Mouse (Mus musculus): ENCODE data around the gene Zfp385b. TPM values are rescaled to one million over a fixed set of nuclear protein-coding genes. Genes with fewer than 3 reads are reported as not detected.
A peak's percentile ranks its signal among the peaks of the same experiment; 100 is the strongest.

Zfp385b gene
- polyA plus RNA-seq, 1 experiment from 2014 or later: 5.9 TPM

GRCm38 (mm10) chr2:77815775-77816412 is 3.5 kb downstream of the Zfp385b start:
- Histone ChIP-seq H3K4me3 (replicated peaks) (peak overlapping the region; percentile 57), H3K4me1 (peaks cover 10% of the 10 kb centered on the region), H3K4me2 (peak overlapping the region; percentile 99), H3K9me3 (no peaks in the 10 kb centered on the region), H3K9ac (peak overlapping the region; percentile 26; the same call in 1 of the 2 replicates), H3K27me3 (replicated peaks) (peaks cover 23% of the 10 kb centered on the region), H3K27ac (no peak overlapping the region), H3K36me3 (no peaks in the 10 kb centered on the region)
- WGBS: 3% methylated on average over 20 of the region's 20 CpGs
- no peak for ATAC-seq (ENCODE audit: insufficient read depth, low FRiP score, low read depth)

- no peak overlapping the region for H3K9ac ChIP-seq
- no peak for ATAC-seq (ENCODE audit: insufficient read depth, low FRiP score, low read depth)
- no peak overlapping the region for H3K27ac ChIP-seq
- peaks cover 10% of the 10 kb centered on the region for H3K4me1 ChIP-seq
- no peaks in the 10 kb centered on the region for H3K9me3 ChIP-seq
- H3K36me3 ChIP-seq: no peaks in the 10 kb centered on the region
- no peak overlapping the region for H3K4me2 ChIP-seq
- no peak overlapping the region for H3K4me3 ChIP-seq (replicated peaks)
- peaks cover 23% of the 10 kb centered on the region for H3K27me3 ChIP-seq (replicated peaks)
- WGBS: 79% methylated on average over 8 of the region's 8 CpGs
Measured at GRCm38 (mm10) chr2:77814896-77815295, 4.5 kb downstream of the Zfp385b start.

GRCm38 (mm10) chr2:77813029-77813428 is 6.4 kb downstream of the Zfp385b start:
- 46% methylated on average over 3 of the region's 3 CpGs for WGBS
- no peak overlapping the region for H3K4me2 ChIP-seq
- ATAC-seq (ENCODE audit: insufficient read depth, low FRiP score, low read depth): no peak
- H3K4me3 ChIP-seq (replicated peaks): no peak overlapping the region
- H3K9ac ChIP-seq: no peak overlapping the region
- peaks cover 10% of the 10 kb centered on the region for H3K4me1 ChIP-seq
- no peaks in the 10 kb centered on the region for H3K36me3 ChIP-seq
- H3K9me3 ChIP-seq: no peaks in the 10 kb centered on the region
- peaks cover 23% of the 10 kb centered on the region for H3K27me3 ChIP-seq (replicated peaks)
- H3K27ac ChIP-seq: no peak overlapping the region

GRCm38 (mm10) chr2:77810748-77811147 is 8.7 kb downstream of the Zfp385b start:
- no peaks in the 10 kb centered on the region for H3K9me3 ChIP-seq
- no peak overlapping the region for H3K4me3 ChIP-seq (replicated peaks)
- WGBS: 91% methylated on average over 5 of the region's 5 CpGs
- no peak overlapping the region for H3K4me2 ChIP-seq
- no peaks in the 10 kb centered on the region for H3K36me3 ChIP-seq
- ATAC-seq (ENCODE audit: insufficient read depth, low FRiP score, low read depth): no peak
- H3K27ac ChIP-seq: no peak overlapping the region
- H3K4me1 ChIP-seq: 0 out of 2 replicates have a peak, but pooled peaks cover under 1% of the 10 kb centered on the region
- no peak overlapping the region for H3K9ac ChIP-seq
- peaks cover 11% of the 10 kb centered on the region; the same call in 1 of the 2 replicates for H3K27me3 ChIP-seq (replicated peaks)

GRCm38 (mm10) chr2:77804781-77805180 is 14.7 kb downstream of the Zfp385b start:
- H3K27me3 ChIP-seq (replicated peaks): no peaks in the 10 kb centered on the region
- H3K9ac ChIP-seq: no peak overlapping the region
- no peak overlapping the region for H3K27ac ChIP-seq
- WGBS: 81% methylated on average over 7 of the region's 7 CpGs
- no peak overlapping the region for H3K4me3 ChIP-seq (replicated peaks)
- no peak for ATAC-seq (ENCODE audit: insufficient read depth, low FRiP score, low read depth)
- no peaks in the 10 kb centered on the region for H3K4me1 ChIP-seq
- H3K36me3 ChIP-seq: no peaks in the 10 kb centered on the region
- no peaks in the 10 kb centered on the region for H3K9me3 ChIP-seq
- no peak overlapping the region for H3K4me2 ChIP-seq

GRCm38 (mm10) chr2:77802291-77802690 is 17.1 kb downstream of the Zfp385b start:
- Histone ChIP-seq H3K27ac (no peak overlapping the region), H3K4me2 (no peak overlapping the region), H3K36me3 (no peaks in the 10 kb centered on the region), H3K4me1 (no peaks in the 10 kb centered on the region), H3K27me3 (replicated peaks) (no peaks in the 10 kb centered on the region), H3K9ac (no peak overlapping the region), H3K9me3 (no peaks in the 10 kb centered on the region), H3K4me3 (replicated peaks) (no peak overlapping the region)
- ATAC-seq (ENCODE audit: insufficient read depth, low FRiP score, low read depth): no peak
- 80% methylated on average over 3 of the region's 3 CpGs for WGBS

GRCm38 (mm10) chr2:77801430-77801829 is 18.0 kb downstream of the Zfp385b start:
- no peaks in the 10 kb centered on the region for H3K27me3 ChIP-seq (replicated peaks)
- WGBS: 86% methylated on average over 4 of the region's 4 CpGs
- H3K9me3 ChIP-seq: no peaks in the 10 kb centered on the region
- H3K36me3 ChIP-seq: no peaks in the 10 kb centered on the region
- no peaks in the 10 kb centered on the region for H3K4me1 ChIP-seq
- no peak overlapping the region for H3K27ac ChIP-seq
- no peak for ATAC-seq (ENCODE audit: insufficient read depth, low FRiP score, low read depth)
- no peak overlapping the region for H3K9ac ChIP-seq
- no peak overlapping the region for H3K4me2 ChIP-seq
- no peak overlapping the region for H3K4me3 ChIP-seq (replicated peaks)

- WGBS: 86% methylated on average over 5 of the region's 5 CpGs
Measured at GRCm38 (mm10) chr2:77801009-77801408, 18.4 kb downstream of the Zfp385b start.

GRCm38 (mm10) chr2:77797233-77797632 is 22.2 kb downstream of the Zfp385b start:
- Histone ChIP-seq H3K27me3 (replicated peaks) (no peaks in the 10 kb centered on the region), H3K9me3 (no peaks in the 10 kb centered on the region), H3K4me1 (no peaks in the 10 kb centered on the region), H3K36me3 (no peaks in the 10 kb centered on the region), H3K4me3 (replicated peaks) (no peak overlapping the region), H3K4me2 (no peak overlapping the region), H3K9ac (no peak overlapping the region), H3K27ac (no peak overlapping the region)
- no peak for ATAC-seq (ENCODE audit: insufficient read depth, low FRiP score, low read depth)
- 67% methylated on average over 5 of the region's 5 CpGs for WGBS

More at GRCm38 (mm10) chr2:77801009-77801408, 18.4 kb downstream of the Zfp385b start:
- no peak overlapping the region for H3K27ac ChIP-seq
- H3K4me3 ChIP-seq (replicated peaks): no peak overlapping the region
- H3K4me2 ChIP-seq: no peak overlapping the region
- no peak for ATAC-seq (ENCODE audit: insufficient read depth, low FRiP score, low read depth)
- H3K9ac ChIP-seq: no peak overlapping the region
- H3K4me1 ChIP-seq: no peaks in the 10 kb centered on the region
- H3K36me3 ChIP-seq: no peaks in the 10 kb centered on the region
- H3K9me3 ChIP-seq: no peaks in the 10 kb centered on the region
- no peaks in the 10 kb centered on the region for H3K27me3 ChIP-seq (replicated peaks)

- Histone ChIP-seq H3K27ac (no peak overlapping the region), H3K4me2 (no peak overlapping the region), H3K36me3 (no peaks in the 10 kb centered on the region), H3K4me3 (replicated peaks) (no peak overlapping the region), H3K4me1 (no peaks in the 10 kb centered on the region), H3K27me3 (replicated peaks) (no peaks in the 10 kb centered on the region), H3K9ac (no peak overlapping the region), H3K9me3 (no peaks in the 10 kb centered on the region)
- ATAC-seq (ENCODE audit: insufficient read depth, low FRiP score, low read depth): no peak
- WGBS: 64% methylated on average over 8 of the region's 8 CpGs
Measured at GRCm38 (mm10) chr2:77795859-77796552, 23.4 kb downstream of the Zfp385b start.

GRCm38 (mm10) chr2:77790846-77791245 is 28.6 kb downstream of the Zfp385b start:
- no peak overlapping the region for H3K27ac ChIP-seq

GRCm38 (mm10) chr2:77790295-77790694 is 29.1 kb downstream of the Zfp385b start:
- no peaks in the 10 kb centered on the region for H3K9me3 ChIP-seq
- H3K27me3 ChIP-seq (replicated peaks): no peaks in the 10 kb centered on the region
- WGBS: 65% methylated on average over 9 of the region's 9 CpGs
- H3K4me2 ChIP-seq: no peak overlapping the region
- H3K9ac ChIP-seq: no peak overlapping the region
- ATAC-seq (ENCODE audit: insufficient read depth, low FRiP score, low read depth): no peak
- no peaks in the 10 kb centered on the region for H3K36me3 ChIP-seq
- no peak overlapping the region for H3K4me3 ChIP-seq (replicated peaks)
- H3K27ac ChIP-seq: no peak overlapping the region
- no peaks in the 10 kb centered on the region for H3K4me1 ChIP-seq

More at GRCm38 (mm10) chr2:77790846-77791245, 28.6 kb downstream of the Zfp385b start:
- H3K4me1 ChIP-seq: no peaks in the 10 kb centered on the region
- H3K9ac ChIP-seq: no peak overlapping the region
- no peaks in the 10 kb centered on the region for H3K36me3 ChIP-seq
- H3K9me3 ChIP-seq: no peaks in the 10 kb centered on the region
- no peak overlapping the region for H3K4me3 ChIP-seq (replicated peaks)
- H3K4me2 ChIP-seq: no peak overlapping the region
- no peaks in the 10 kb centered on the region for H3K27me3 ChIP-seq (replicated peaks)
- no peak for ATAC-seq (ENCODE audit: insufficient read depth, low FRiP score, low read depth)
- 62% methylated on average over 4 of the region's 4 CpGs for WGBS
